Mouse (Mus musculus) embryonic facial prominence, embryonic 11.5 days (tissue): ENCODE data around the gene Wbp11. TPM values are rescaled to one million over a fixed set of nuclear protein-coding genes. Genes with fewer than 3 reads are reported as not detected.
A peak's percentile ranks its signal among the peaks of the same experiment; 100 is the strongest.
"Not testable (repeated sequence)": the region's sequence is repeated elsewhere in the genome, so short reads cannot be mapped to it uniquely, and the experiment has no call there.

ENCODE experiments used
- ATAC-seq: fragments of 200-750 bp; cut with Nextera tagmentation; replicated peaks from 2 replicates; pipeline ENCODE4 v1.8.0; 2017; ENCODE audit warnings: low read depth; ENCODE audit not compliant: insufficient number of reproducible peaks, low FRiP score, low TSS enrichment
- DNase-seq: peaks from one replicate; pipeline ENCODE4 v3.0.0-alpha.2; 2015; ENCODE audit warnings: low spot score
- H3K27ac ChIP-seq: fragments of 300-500 bp; sonication (generic); replicated peaks from 2 replicates; pipeline ENCODE4 v1.5.1; 2014; ENCODE audit warnings: mild to moderate bottlenecking, low read depth, low read length, control low read depth
- H3K27me3 ChIP-seq: fragments of 300-500 bp; sonication (generic); 2 replicates; pipeline ENCODE4 v1.6.1; 2014; ENCODE audit warnings: mild to moderate bottlenecking, low read length, moderate library complexity, mixed read lengths; ENCODE audit not compliant: control insufficient read depth, insufficient read depth
- H3K36me3 ChIP-seq: fragments of 300-500 bp; sonication (generic); replicated peaks from 2 replicates; pipeline ENCODE4 v1.6.1; 2014; ENCODE audit warnings: low read depth, mild to moderate bottlenecking, low read length, moderate library complexity, mixed read lengths; ENCODE audit not compliant: control insufficient read depth, insufficient read depth
- H3K4me1 ChIP-seq: fragments of 300-500 bp; sonication (generic); 2 replicates; pipeline ENCODE4 v1.6.1; 2014; ENCODE audit warnings: low read length, mixed read lengths; ENCODE audit not compliant: control insufficient read depth, insufficient read depth
- H3K4me2 ChIP-seq: fragments of 300-500 bp; sonication (generic); 2 replicates; pipeline ENCODE4 v1.6.1; 2014; ENCODE audit warnings: low read depth, mild to moderate bottlenecking, control low read depth, low read length, moderate library complexity
- H3K4me3 ChIP-seq: fragments of 300-500 bp; sonication (generic); 2 replicates; pipeline ENCODE4 v1.5.1; 2014; ENCODE audit warnings: low read depth, low read length, control low read depth
- H3K9ac ChIP-seq: fragments of 300-500 bp; sonication (generic); replicated peaks from 2 replicates; pipeline ENCODE4 v1.6.1; 2014; ENCODE audit warnings: mild to moderate bottlenecking, control low read depth, low read length
- H3K9me3 ChIP-seq: fragments of 300-500 bp; sonication (generic); replicated peaks from 2 replicates; pipeline ENCODE4 v1.6.1; 2016; ENCODE audit warnings: mild to moderate bottlenecking, low read length, inconsistent platforms, mixed read lengths; ENCODE audit not compliant: control insufficient read depth
- WGBS: fragments of 180-500 bp; shearing (Covaris S2); extraction: QIAGEN DNeasy Blood & Tissue Kit; methylation state at CpG from one replicate; pipeline ENCODE4 v1.1.7; 2014; 5-methylcytosine and 5-hydroxymethylcytosine counted together
- polyA plus RNA-seq: library from polyadenylated mRNA; unstranded; fragments of >200 nt; fragmentation: Nextera tagmentation; extraction: Ambion mirVana; gene quantifications from 2 replicates; pipeline ENCODE4 v1.2.1, GENCODE M21; 2014

Gene Wbp11
- polyA plus RNA-seq, 1 experiment from 2014 or later, result 146 TPM

DNA sequence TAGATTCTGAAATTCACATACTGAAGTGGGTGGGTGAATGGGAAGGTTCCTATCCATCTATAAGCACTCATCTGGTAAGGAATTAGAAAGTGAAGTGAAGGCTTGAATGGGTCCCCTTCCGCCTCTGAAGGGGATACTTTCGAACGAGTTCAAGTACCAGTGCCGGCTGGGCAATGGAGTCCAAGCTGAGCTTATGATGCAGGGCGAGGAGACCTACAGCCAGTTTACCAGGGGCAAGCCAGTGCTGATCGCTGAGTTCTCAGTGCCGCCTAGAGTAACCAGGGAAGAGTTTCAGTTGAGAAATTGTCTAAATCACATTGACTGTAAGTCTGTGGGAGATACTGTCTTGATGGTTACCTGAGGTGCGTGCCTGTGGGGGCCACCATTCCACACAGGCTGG, 27.3 kb downstream of the Wbp11 start:
- no peak for DNase-seq
- no peak overlapping the region for H3K4me2 ChIP-seq
- H3K9ac ChIP-seq, result no peak overlapping the region
- WGBS, result 93% methylated on average over 8 of the region's 8 CpGs
- no peaks in the 10 kb centered on the region for H3K4me1 ChIP-seq
- no peaks in the 10 kb centered on the region for H3K36me3 ChIP-seq
- H3K4me3 ChIP-seq, result no peak overlapping the region
- no peak overlapping the region for H3K27ac ChIP-seq
- H3K9me3 ChIP-seq, result no peaks in the 10 kb centered on the region
- no peaks in the 10 kb centered on the region for H3K27me3 ChIP-seq
- no peak for ATAC-seq

- H3K9ac ChIP-seq, ATAC-seq, H3K4me1 ChIP-seq, H3K27ac ChIP-seq, H3K9me3 ChIP-seq, H3K27me3 ChIP-seq, H3K4me2 ChIP-seq, H3K4me3 ChIP-seq, DNase-seq, H3K36me3 ChIP-seq: not testable (repeated sequence)
- 80% methylated on average over 3 of the region's 3 CpGs for WGBS
These were observed 29.9 kb downstream of the Wbp11 start for GRCm38 (mm10) chr6:136797874-136798693.

DNA sequence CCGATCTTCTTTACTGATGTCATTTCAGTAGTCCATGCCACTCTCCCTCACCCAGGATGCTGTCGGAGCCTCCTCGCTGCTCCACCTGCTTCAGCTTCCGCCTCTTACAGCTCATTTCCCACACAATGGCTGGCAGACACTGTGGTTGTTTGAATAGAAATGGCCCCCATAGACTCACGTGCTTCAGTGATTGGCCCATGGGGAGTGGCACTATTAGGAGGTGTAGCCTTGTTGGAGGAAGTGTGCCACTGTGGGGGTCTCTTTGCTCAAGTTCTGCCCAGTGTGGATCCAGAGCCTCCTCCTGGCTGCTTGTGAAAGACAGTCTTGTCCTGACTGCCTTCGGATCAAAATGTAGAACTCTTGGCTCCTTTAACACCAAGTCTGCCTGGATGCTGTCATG, 32.2 kb downstream of the Wbp11 start:
- WGBS, result 59% methylated on average over 6 of the region's 6 CpGs
- no peak overlapping the region for H3K4me3 ChIP-seq
- no peak overlapping the region for H3K27ac ChIP-seq
- H3K4me1 ChIP-seq, result no peaks in the 10 kb centered on the region
- DNase-seq, result no peak
- H3K9ac ChIP-seq, result no peak overlapping the region
- no peaks in the 10 kb centered on the region for H3K36me3 ChIP-seq
- no peaks in the 10 kb centered on the region; the same call in 1 of the 2 replicates for H3K27me3 ChIP-seq
- no peak for ATAC-seq
- no peaks in the 10 kb centered on the region for H3K9me3 ChIP-seq
- H3K4me2 ChIP-seq, result no peak overlapping the region

DNA sequence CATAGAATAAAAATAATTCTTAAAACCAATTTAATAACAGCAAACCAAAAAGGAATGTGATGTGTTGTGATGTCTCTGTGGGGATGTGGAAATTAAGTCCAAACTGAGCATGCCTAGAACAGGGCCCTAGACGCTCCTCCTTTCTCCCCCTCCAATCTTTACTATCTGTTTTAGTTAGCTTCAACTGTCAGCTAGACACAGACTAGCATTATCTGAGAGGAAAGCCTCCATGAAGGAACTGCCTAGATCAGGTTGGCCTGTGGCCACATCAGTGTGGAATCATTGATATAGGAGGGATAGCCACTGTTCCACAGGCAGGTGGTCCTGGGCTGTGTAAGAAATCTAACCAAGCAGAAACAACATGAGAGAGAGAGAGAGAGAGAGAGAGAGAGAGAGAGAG, 32.9 kb downstream of the Wbp11 start:
- DNase-seq, result no peak
- Histone ChIP-seq H3K4me3 (no peak overlapping the region), H3K9ac (no peak overlapping the region), H3K36me3 (no peaks in the 10 kb centered on the region), H3K4me1 (no peaks in the 10 kb centered on the region), H3K27ac (no peak overlapping the region), H3K9me3 (no peaks in the 10 kb centered on the region), H3K4me2 (no peak overlapping the region), H3K27me3 (no peaks in the 10 kb centered on the region; the same call in 1 of the 2 replicates)
- WGBS, result 61% methylated on average over 1 of the region's 1 CpGs
- no peak for ATAC-seq

- no peaks in the 10 kb centered on the region for H3K36me3 ChIP-seq
- no peaks in the 10 kb centered on the region for H3K4me1 ChIP-seq
- peak overlapping the region; percentile 37; the same call in 1 of the 2 replicates for H3K9ac ChIP-seq
These were observed 34.1 kb downstream of the Wbp11 start for GRCm38 (mm10) chr6:136793831-136794525.

GRCm38 (mm10) chr6:136792884-136793758, 34.9 kb downstream of the Wbp11 start:
- H3K4me1 ChIP-seq, result no peaks in the 10 kb centered on the region
- H3K4me2 ChIP-seq, result peak overlapping the region; percentile 64; the same call in 1 of the 2 replicates
- no peak overlapping the region for H3K9ac ChIP-seq
- no peak overlapping the region for H3K27ac ChIP-seq
- H3K36me3 ChIP-seq, result no peaks in the 10 kb centered on the region
- no peak for ATAC-seq
- H3K4me3 ChIP-seq, result no peak overlapping the region
- WGBS, result 24% methylated on average over 16 of the region's 16 CpGs
- no peak for DNase-seq
- no peaks in the 10 kb centered on the region; the same call in 1 of the 2 replicates for H3K27me3 ChIP-seq
- no peaks in the 10 kb centered on the region for H3K9me3 ChIP-seq

More at GRCm38 (mm10) chr6:136793831-136794525, 34.1 kb downstream of the Wbp11 start:
- Histone ChIP-seq H3K4me3 (peak overlapping the region; percentile 36), H3K9me3 (no peaks in the 10 kb centered on the region), H3K4me2 (peak overlapping the region; percentile 64), H3K27me3 (no peaks in the 10 kb centered on the region; the same call in 1 of the 2 replicates), H3K27ac (no peak overlapping the region)
- 2% methylated on average over 22 of the region's 24 CpGs for whole genome bisulfite sequencing
- ATAC-seq, result no peak
- DNase-seq, result peak; percentile 22

GRCm38 (mm10) chr6:136789391-136789971, 38.6 kb downstream of the Wbp11 start:
- Histone ChIP-seq H3K4me1 (no peaks in the 10 kb centered on the region), H3K36me3 (no peaks in the 10 kb centered on the region), H3K27me3 (no peaks in the 10 kb centered on the region; the same call in 1 of the 2 replicates), H3K27ac (no peak overlapping the region), H3K9me3 (no peaks in the 10 kb centered on the region), H3K4me2 (no peak overlapping the region), H3K9ac (no peak overlapping the region), H3K4me3 (no peak overlapping the region)
- ATAC-seq (no peak), DNase-seq (no peak)
- 76% methylated on average over 5 of the region's 5 CpGs for WGBS
